Mouse (Mus musculus) liver, embryonic 15.5 days (tissue): ENCODE data around the gene Sec1. TPM values are rescaled to one million over a fixed set of nuclear protein-coding genes. Genes with fewer than 3 reads are reported as not detected.

Experiments used
- ATAC-seq: fragments of 200-750 bp; cut with Nextera tagmentation; 2 replicates; pipeline ENCODE4 v1.8.0; 2017; ENCODE audit warnings: moderate number of reproducible peaks, mild to moderate bottlenecking, moderate library complexity; ENCODE audit not compliant: insufficient read depth
- H3K27ac ChIP-seq: fragments of 300-500 bp; sonication (generic); replicated peaks from 2 replicates; pipeline ENCODE4 v1.5.1; 2015; ENCODE audit warnings: mild to moderate bottlenecking, inconsistent platforms
- H3K27me3 ChIP-seq: fragments of 300-500 bp; sonication (generic); 2 replicates; pipeline ENCODE4 v1.6.1; 2015; ENCODE audit warnings: mild to moderate bottlenecking, inconsistent platforms
- H3K36me3 ChIP-seq: fragments of 300-500 bp; sonication (generic); replicated peaks from 2 replicates; pipeline ENCODE4 v1.6.1; 2015; ENCODE audit warnings: moderate library complexity, mild to moderate bottlenecking, inconsistent platforms
- H3K4me1 ChIP-seq: fragments of 300-500 bp; sonication (generic); replicated peaks from 2 replicates; pipeline ENCODE4 v1.6.1; 2015; ENCODE audit warnings: inconsistent platforms
- H3K4me2 ChIP-seq: fragments of 300-500 bp; sonication (generic); 2 replicates; pipeline ENCODE4 v1.6.1; 2015; ENCODE audit warnings: moderate library complexity, mild to moderate bottlenecking, inconsistent platforms
- H3K4me3 ChIP-seq: fragments of 300-500 bp; sonication (generic); replicated peaks from 2 replicates; pipeline ENCODE4 v1.5.1; 2015; ENCODE audit warnings: mild to moderate bottlenecking, inconsistent platforms
- H3K9ac ChIP-seq: fragments of 300-500 bp; sonication (generic); 2 replicates; pipeline ENCODE4 v1.6.1; 2015; ENCODE audit warnings: moderate library complexity, mild to moderate bottlenecking, inconsistent platforms
- H3K9me3 ChIP-seq: fragments of 300-500 bp; sonication (generic); replicated peaks from 2 replicates; pipeline ENCODE4 v1.6.1; 2016; ENCODE audit warnings: inconsistent platforms
- WGBS: fragments of 180-500 bp; shearing (Covaris S2); methylation state at CpG from one replicate; pipeline ENCODE4 v1.1.7; 2015; ENCODE audit warnings: mixed read lengths; ENCODE audit not compliant: insufficient replicate concordance; 5-methylcytosine and 5-hydroxymethylcytosine counted together
- polyA plus RNA-seq: library from polyadenylated mRNA; unstranded; fragments of >200 nt; fragmentation: Nextera tagmentation; extraction: Ambion mirVana; gene quantifications from 2 replicates; pipeline ENCODE4 v1.2.1, GENCODE M21; 2015

The Sec1 gene
- polyA plus RNA-seq, 1 experiment from 2014 or later, result 0.06 TPM

DNA sequence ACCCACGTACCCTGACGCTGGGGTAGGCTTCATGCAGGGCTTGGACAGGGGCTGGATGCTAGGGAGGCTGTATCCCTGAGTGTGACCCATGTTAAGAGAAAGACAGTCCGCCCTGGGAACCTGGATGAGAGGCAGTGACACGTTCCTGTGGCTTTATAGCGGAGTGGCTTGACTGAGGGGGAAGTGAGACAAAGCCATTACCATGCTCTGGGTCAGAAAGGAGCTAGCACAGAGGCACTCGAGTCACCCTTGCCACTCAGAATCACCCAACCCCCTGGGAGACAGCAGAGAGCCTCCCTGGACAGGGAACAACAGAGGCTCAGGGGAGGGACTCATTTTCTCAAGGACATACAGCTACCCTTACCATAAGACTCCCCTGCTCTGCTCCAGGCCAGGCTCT lies 5.1 kb downstream of the Sec1 start:
- H3K4me2 ChIP-seq, result no peak overlapping the region
- no peaks in the 10 kb centered on the region for H3K4me1 ChIP-seq
- peaks cover 15% of the 10 kb centered on the region; the same call in 1 of the 2 replicates for H3K27me3 ChIP-seq
- H3K9me3 ChIP-seq, result no peaks in the 10 kb centered on the region
- WGBS, result 50% methylated on average over 6 of the region's 6 CpGs
- no peaks in the 10 kb centered on the region for H3K36me3 ChIP-seq
- H3K4me3 ChIP-seq, result no peak overlapping the region
- no peak overlapping the region for H3K9ac ChIP-seq
- no peak for ATAC-seq
- no peak overlapping the region for H3K27ac ChIP-seq

DNA sequence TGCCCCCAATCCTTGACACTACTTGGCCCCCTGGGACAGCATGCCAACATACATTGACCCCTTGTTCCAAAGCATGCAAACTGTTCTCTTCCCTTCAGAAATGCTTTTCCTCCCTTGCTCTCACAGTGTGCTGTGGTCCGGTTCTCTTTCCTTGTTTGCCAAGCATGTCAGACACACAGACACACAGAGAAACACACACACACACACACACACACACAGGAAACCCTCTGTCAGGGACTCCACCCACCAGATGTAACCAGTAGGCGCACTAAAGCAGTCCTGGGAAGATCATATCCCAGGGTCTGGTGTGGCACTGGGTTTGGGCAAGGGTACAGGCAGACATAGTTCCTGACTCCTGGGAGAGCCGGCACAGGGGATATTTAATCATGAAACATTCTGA lies 7.4 kb downstream of the Sec1 start:
- Histone ChIP-seq H3K4me1 (peaks cover 9% of the 10 kb centered on the region), H3K27ac (no peak overlapping the region), H3K9ac (no peak overlapping the region), H3K4me2 (no peak overlapping the region), H3K27me3 (peaks cover 20% of the 10 kb centered on the region; the same call in 1 of the 2 replicates), H3K36me3 (no peaks in the 10 kb centered on the region), H3K9me3 (no peaks in the 10 kb centered on the region), H3K4me3 (no peak overlapping the region)
- no peak for ATAC-seq
- WGBS, result 56% methylated on average over 3 of the region's 3 CpGs

DNA sequence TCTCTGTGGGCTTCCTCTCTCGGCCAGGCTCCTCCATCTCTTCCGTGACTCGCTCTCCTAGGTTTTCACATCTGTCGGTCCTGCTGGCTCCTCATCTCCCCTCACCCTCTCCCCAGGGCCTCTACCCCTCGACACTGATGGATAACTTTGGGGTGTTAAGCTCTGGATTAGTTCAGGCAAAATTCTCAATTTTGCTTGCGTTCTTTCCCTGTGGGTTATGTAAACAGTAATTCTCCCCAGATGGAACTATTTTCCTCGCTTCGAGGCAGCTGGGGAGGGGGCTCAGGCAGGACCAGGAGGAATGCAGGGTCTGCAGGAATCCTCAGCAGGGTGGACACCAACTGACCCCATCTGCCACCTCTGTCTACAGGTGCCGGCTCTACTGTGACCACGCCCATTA lies 8.4 kb downstream of the Sec1 start:
- WGBS, result 56% methylated on average over 10 of the region's 10 CpGs
- H3K4me2 ChIP-seq, result no peak overlapping the region
- no peak for ATAC-seq
- peaks cover 19% of the 10 kb centered on the region; the same call in 1 of the 2 replicates for H3K27me3 ChIP-seq
- no peak overlapping the region for H3K27ac ChIP-seq
- no peak overlapping the region for H3K9ac ChIP-seq
- peaks cover 13% of the 10 kb centered on the region for H3K4me1 ChIP-seq
- H3K9me3 ChIP-seq, result no peaks in the 10 kb centered on the region
- H3K4me3 ChIP-seq, result no peak overlapping the region
- H3K36me3 ChIP-seq, result no peaks in the 10 kb centered on the region

DNA sequence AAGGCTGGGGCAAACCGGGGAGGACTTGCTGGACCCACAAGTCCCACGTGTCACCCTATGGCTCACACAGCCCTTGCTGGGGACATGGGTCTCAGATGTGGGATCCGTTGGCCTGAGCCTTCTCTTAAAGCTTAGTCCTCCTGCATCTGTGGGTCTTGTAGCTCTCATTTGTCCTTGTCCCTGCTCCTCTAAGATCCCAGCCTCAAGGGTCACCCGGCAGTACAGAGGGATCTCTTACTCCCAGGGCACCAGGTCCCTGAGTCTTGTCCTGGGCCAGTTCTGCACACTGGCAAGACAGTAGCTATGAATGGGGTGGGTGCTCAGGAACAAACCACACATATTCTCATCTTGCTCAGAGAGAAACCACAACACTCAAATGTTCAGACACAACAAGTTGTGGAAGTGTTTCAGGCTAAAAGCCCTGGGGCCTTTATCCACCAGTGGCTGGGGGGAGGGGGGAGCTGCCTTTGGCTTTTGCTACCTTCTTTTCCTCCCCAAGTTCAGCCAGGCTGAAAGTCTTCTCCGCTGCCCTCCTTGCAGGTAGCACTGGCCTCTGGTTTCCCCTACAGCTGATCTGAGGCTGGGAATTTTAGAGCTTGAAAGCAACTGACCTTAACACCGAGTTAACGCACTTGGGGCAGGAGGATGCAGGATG lies 10.7 kb downstream of the Sec1 start, which contains the start of gene Ntn5:
Gene Ntn5 (plus strand): TSS at position 627 of the 655 bp plus-strand sequence.
- Histone ChIP-seq H3K9ac (no peak within 1 kb of the TSS), H3K36me3 (no peaks in the 10 kb centered on the region), H3K4me2 (no peak within 1 kb of the TSS), H3K27me3 (peaks cover 10% of the 10 kb centered on the region; the same call in 1 of the 2 replicates), H3K4me3 (no peak within 1 kb of the TSS), H3K9me3 (no peaks in the 10 kb centered on the region), H3K27ac (no peak within 1 kb of the TSS), H3K4me1 (peaks cover 13% of the 10 kb centered on the region)
- ATAC-seq, result no peak
- 60% methylated on average over 7 of the region's 7 CpGs for WGBS

DNA sequence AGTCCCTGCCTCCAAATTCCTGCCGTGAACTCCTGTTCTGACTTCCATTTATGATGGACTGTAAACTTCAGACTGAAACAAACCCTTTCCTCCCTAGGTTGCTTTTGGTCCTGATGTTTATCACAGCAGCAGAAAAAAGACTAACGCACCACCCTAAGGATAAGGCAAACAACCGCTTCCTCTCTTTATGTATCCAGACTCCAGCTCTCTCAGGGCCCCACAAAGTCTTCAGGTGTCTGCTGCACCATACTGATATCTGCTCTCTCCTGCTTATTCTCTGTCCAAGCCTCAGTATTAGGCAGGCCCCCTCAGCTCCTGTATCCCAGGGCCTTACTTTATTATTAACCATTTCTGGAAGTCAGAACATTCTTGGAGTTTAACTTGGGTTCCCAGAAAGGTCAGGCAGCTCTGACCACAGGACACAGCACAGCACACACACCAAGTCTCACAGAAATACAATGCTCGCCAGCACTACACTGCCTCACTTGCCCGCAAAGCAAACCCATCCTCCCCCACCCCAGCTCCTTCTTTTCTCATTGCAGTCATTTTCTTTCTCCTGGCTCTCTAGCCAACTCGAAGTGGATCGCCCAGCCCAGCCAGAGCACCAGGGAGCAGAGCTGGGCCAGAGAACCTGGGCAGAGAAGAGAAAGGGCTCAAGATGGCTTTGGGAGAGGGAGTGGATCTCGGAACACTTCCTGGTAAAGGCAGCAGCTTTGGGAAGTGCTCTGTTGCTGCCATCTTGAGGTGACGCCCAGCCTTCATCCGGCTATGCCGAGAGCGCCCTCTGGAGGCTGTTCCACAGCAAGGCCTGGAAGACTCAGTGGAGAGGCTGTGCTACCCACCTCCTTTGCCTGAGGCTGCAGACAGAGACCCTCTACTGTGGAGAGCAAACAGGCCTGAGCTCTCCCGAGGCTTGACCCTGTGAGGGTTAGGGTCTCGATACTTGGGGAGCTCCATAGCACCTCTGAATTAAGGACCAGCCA lies 11.8 kb downstream of the Sec1 start:
- Histone ChIP-seq H3K9me3 (no peaks in the 10 kb centered on the region), H3K4me3 (no peak overlapping the region), H3K27me3 (peaks cover 10% of the 10 kb centered on the region; the same call in 1 of the 2 replicates), H3K4me1 (peaks cover 13% of the 10 kb centered on the region), H3K4me2 (peak overlapping the region; percentile 43; the same call in 1 of the 2 replicates), H3K9ac (no peak overlapping the region), H3K27ac (no peak overlapping the region), H3K36me3 (no peaks in the 10 kb centered on the region)
- ATAC-seq, result no peak
- 24% methylated on average over 14 of the region's 14 CpGs for WGBS

DNA sequence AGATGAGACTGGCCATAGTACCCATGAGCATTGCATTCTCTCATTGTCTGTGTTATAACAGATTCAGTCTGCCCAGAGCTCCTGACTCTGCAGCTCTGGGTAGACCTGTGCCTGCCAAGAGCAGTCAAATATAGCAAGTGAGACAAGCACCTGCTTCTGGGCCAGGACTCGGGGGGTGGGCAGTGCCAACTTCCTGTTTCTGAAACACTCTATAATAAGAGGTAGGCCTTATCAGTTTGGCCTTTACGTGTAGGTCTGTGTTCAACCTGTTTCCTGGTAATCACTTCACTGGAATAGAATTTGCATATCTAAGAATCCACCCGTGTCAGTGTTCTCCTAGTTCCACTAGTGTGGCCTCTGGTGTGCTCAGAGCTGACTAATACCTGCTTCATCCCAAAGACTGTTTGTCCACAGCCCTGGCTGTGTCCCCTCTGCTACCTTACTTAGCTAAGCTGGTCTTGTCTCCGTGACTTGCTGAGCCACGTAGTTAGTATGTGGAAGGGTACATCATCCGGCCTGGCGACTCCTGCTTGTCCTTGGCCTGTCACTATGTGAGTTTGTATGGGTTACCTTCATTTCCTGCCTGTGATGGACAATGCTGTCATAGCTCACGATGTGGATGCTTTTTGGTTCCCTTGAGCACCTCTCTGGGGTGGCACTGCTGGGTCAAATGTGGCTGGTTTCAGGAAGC lies 13.0 kb downstream of the Sec1 start:
- Histone ChIP-seq H3K4me2 (no peak overlapping the region), H3K9me3 (no peaks in the 10 kb centered on the region), H3K27ac (no peak overlapping the region), H3K27me3 (peaks cover 10% of the 10 kb centered on the region; the same call in 1 of the 2 replicates), H3K36me3 (no peaks in the 10 kb centered on the region), H3K9ac (no peak overlapping the region), H3K4me3 (no peak overlapping the region), H3K4me1 (peaks cover 13% of the 10 kb centered on the region)
- 42% methylated on average over 8 of the region's 8 CpGs for WGBS
- ATAC-seq, result no peak

DNA sequence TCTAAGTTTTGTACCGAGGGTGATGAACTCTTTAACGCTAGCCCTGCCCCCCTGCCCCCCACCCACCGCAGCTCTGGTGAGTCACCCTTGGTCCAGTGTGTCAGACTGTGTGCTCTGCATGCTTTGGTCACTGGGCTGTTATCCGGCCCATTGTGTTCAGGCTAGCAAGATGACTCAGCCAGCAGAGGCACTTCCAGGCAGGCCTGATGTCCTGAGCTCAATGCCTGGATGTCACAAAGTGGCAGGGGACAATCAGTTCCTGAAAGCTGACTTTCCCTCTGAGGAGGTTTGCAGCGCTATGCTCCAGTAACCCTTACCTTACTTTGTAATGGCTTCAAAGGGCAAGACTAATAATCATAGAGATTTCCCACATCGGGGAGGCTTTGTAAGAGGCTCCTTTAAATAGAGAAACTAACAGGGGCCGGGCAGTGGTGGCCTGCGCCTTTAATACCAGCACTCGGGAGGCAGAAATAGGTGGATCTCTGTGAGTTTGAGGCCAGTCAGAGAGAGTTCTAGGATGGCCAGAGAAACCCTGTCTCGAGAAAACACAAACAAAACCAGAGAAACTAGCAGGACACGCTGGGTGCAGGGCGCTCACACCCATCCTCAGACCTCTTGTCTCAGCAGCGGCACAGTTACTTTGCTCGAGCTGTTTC lies 14.1 kb downstream of the Sec1 start:
- Histone ChIP-seq H3K4me2 (no peak overlapping the region), H3K36me3 (no peaks in the 10 kb centered on the region), H3K9me3 (no peaks in the 10 kb centered on the region), H3K9ac (no peak overlapping the region), H3K27ac (no peak overlapping the region), H3K4me1 (peaks cover 13% of the 10 kb centered on the region), H3K27me3 (peaks cover 10% of the 10 kb centered on the region; the same call in 1 of the 2 replicates), H3K4me3 (no peak overlapping the region)
- ATAC-seq, result no peak; the same call in 1 of the 2 replicates
- WGBS, result 61% methylated on average over 14 of the region's 14 CpGs

DNA sequence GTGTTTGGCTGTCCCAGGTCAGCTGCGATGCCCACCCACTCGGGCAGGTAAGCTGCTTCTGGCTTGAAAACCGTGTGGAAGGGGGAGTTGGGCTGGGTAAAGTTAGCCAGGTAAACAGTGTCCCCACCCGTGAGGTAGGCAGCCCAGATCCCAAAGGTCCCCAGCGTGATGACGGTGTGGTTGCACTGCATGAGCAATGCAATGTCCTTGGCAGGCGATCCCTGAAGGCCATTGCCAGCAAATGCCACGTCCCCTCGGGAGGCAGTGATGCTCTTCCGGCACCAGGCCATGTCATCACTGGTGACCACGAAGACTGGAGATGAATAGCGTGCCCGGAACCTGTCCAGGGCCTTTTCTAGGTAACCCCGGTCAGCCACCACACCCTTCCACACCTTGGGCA lies 15.7 kb downstream of the Sec1 start:
- Histone ChIP-seq H3K4me1 (peaks cover 13% of the 10 kb centered on the region), H3K36me3 (no peaks in the 10 kb centered on the region), H3K9ac (no peak overlapping the region), H3K27ac (no peak overlapping the region), H3K4me3 (no peak overlapping the region), H3K4me2 (no peak overlapping the region), H3K9me3 (no peaks in the 10 kb centered on the region), H3K27me3 (no peaks in the 10 kb centered on the region)
- no peak for ATAC-seq
- WGBS, result 75% methylated on average over 14 of the region's 14 CpGs

DNA sequence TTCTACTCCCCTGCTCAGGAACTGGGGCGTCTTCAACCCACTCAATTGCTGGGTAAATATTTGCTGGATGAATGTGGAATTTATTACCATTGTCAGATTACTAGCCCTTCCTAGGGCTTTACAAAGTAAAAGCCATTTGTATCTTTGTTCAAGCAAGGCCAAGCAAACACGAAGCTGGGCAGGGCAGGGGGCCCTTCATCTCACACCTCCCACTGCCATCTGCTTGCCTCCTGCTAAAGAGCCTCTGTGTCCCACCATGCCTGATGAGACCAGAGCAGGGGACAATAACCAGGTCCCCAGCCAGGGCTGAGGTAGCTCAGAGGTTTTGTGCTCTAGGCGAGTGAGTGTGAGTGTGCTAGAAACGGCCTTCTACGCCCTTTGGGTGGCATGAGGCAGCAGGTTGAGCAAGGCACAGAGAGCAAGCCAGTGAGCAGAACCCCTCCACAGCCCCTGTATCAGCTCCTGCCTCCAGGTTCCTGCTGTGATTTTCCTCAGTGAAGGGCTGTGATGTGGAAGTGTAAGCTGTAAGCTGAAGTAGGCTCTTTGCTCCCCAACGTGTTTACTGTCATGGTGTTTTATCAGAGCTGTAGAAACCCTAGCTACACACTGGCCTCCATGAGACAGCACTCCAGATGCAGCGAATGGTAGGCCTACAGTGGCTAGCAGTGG lies 16.4 kb downstream of the Sec1 start:
- Histone ChIP-seq H3K9me3 (no peaks in the 10 kb centered on the region), H3K9ac (no peak overlapping the region), H3K27ac (no peak overlapping the region), H3K27me3 (no peaks in the 10 kb centered on the region), H3K4me1 (peaks cover 10% of the 10 kb centered on the region), H3K4me3 (no peak overlapping the region), H3K36me3 (no peaks in the 10 kb centered on the region), H3K4me2 (no peak overlapping the region)
- WGBS, result 58% methylated on average over 7 of the region's 7 CpGs
- no peak for ATAC-seq

DNA sequence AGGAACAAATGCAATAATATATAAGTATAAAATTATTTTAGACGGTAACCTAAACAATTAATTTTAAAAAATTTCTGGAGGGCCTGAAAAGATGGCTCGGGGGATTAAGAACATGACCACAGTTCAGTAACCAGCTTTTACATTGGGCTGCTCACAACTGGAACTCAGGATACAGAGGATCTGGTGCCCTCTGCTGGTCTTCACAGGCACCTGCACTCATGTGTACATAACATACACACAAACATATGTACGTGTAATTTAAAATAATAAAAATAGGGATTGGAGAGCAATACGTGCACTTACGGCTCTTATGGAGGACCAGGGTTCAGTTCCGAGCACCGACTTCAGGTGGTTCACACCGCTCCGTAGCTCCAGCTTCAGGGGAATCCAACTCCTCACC lies 25.3 kb downstream of the Sec1 start:
- H3K27ac ChIP-seq, result no peak overlapping the region
- H3K36me3 ChIP-seq, result no peaks in the 10 kb centered on the region
- no peak overlapping the region for H3K4me2 ChIP-seq
- no peak for ATAC-seq
- 84% methylated on average over 9 of the region's 9 CpGs for WGBS
- H3K4me1 ChIP-seq, result no peaks in the 10 kb centered on the region
- no peak overlapping the region for H3K4me3 ChIP-seq
- no peak overlapping the region for H3K9ac ChIP-seq
- H3K27me3 ChIP-seq, result no peaks in the 10 kb centered on the region
- H3K9me3 ChIP-seq, result no peaks in the 10 kb centered on the region
